Comparison of ENCODE assay signal across 9 mouse cellular contexts in the genomic region with DNA sequence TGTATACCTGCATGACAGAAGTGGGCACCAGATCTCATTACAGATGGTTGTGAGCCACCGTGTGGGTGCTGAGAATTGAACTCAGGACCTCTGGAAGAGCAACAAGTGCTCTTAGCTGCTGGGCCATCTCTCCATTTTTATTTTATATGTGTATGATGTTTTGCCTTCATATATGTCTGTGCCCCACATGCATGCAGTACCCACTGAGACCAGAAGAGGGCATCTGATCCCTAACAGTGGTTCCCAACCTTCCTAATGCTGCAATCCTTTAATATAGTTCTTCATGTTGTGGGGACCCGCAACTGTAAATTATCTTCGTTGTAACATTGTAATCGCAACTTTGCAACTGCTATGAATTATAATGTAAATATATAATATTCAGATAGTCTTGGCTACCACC. TPM values are rescaled to one million over a fixed set of nuclear protein-coding genes. Genes with fewer than 3 reads are reported as not detected.
DNase-seq lines count a peak whose midpoint lies in the region; TF ChIP-seq lines count a peak whose summit lies in the region.
"Had no signal": no experiment of that assay in that cellular context is flagged by ENCODE, and none has a peak within 500 bp of the region (broad histone marks: within the 10 kb centered on the region; RNA-seq: fewer than 3 reads in every experiment).

No protein-coding gene starts in this region.

- intact Hi-C loops in heart, adult 2 months (cut with DNase I), result no loop called here

- no peak for DNase-seq in heart, adult 2 months
- DNase-seq in heart, adult 8-10 months (ENCODE audit: low spot score), result no peak
- peak; percentile 62 to 83 for DNase-seq in spleen, postnatal 10 days (ENCODE audit: low spot score in 2 of 2)
- no peak for DNase-seq in spleen, adult 12 weeks (ENCODE audit: low spot score)
- peak; percentile 69 to 80 for DNase-seq in cerebellum, postnatal 36 days
- DNase-seq in kidney, postnatal 4 days, result peak; percentile 81 to 82
- peak; percentile 67 for DNase-seq in neural tube, embryonic 10.5 days (ENCODE audit: extremely low spot score, low spot score)
- DNase-seq in adipocyte (ENCODE audit: low spot score), result no peak

- 26% methylated on average over 4 of the region's 4 CpGs for WGBS in heart, adult 2 months

- peaks cover under 1% of the 10 kb centered on the region for H3K27me3 ChIP-seq in heart, adult 2 months (ENCODE audit: control insufficient read depth, insufficient read depth, low read length)

- no peak overlapping the region for H3K4me3 ChIP-seq in heart, adult 2 months
- H3K4me3 ChIP-seq: heart, embryonic 15.5 days had no signal

- H3K9ac ChIP-seq in heart, adult 2 months (ENCODE audit: low read depth, low read length), result no peak overlapping the region
- H3K9ac ChIP-seq: heart, embryonic 15.5 days had no signal

- no peaks in the 10 kb centered on the region for H3K4me1 ChIP-seq in heart, adult 2 months (ENCODE audit: control insufficient read depth, insufficient read depth, low read length)

- TF ChIP-seq POLR2A in heart, adult 2 months (IDR thresholded peaks at IDR 0.05; ENCODE audit: insufficient read depth, low read depth, low read length), result no peak

- H3K27ac ChIP-seq in heart, adult 2 months, result no peak overlapping the region
- H3K27ac ChIP-seq: heart, embryonic 15.5 days had no signal

- TF ChIP-seq CTCF in heart, adult 2 months (IDR thresholded peaks at IDR 0.05), result peak; percentile 94

- no peaks in the 10 kb centered on the region for H3K79me2 ChIP-seq in heart, adult 2 months (replicated peaks; ENCODE audit: control insufficient read depth, insufficient read depth, low read length)

- no peaks in the 10 kb centered on the region for H3K36me3 ChIP-seq in heart, adult 2 months (ENCODE audit: control insufficient read depth, insufficient read depth, low read length)
- H3K36me3 ChIP-seq: heart, embryonic 15.5 days had no signal

- TF ChIP-seq EP300 in heart, adult 2 months (IDR thresholded peaks at IDR 0.05; ENCODE audit: insufficient read depth, low read depth, low read length), result no peak

RNA-seq across cellular contexts. Expression of a gene that starts 2.3 kb away (rescaled TPM):
- total RNA-seq in heart, adult 2 months (2021), result 100 to 1,000 TPM; 114 to 136 TPM
- 273 and 340 TPM in 2 replicates for polyA plus RNA-seq in heart, adult 2 months (2012; rRNA removed)
- 100 to 1,000 TPM; 137 to 160 (median 149) TPM for total RNA-seq in heart, adult 8-10 months (2022)

RNA-seq across cellular contexts. Expression of a gene that starts 4.9 kb away (rescaled TPM):
- under 1 TPM in 1 of 2 experiments, not detected in 1; 0.21 TPM for total RNA-seq in heart, adult 2 months (2021)
- polyA plus RNA-seq in heart, adult 2 months (2012; rRNA removed), result 0.09 and 0.33 TPM in 2 replicates
- not detected for total RNA-seq in heart, adult 8-10 months (2022)

RNA-seq across cellular contexts. Expression of a gene that starts 13.1 kb away (rescaled TPM):
- 10 to 100 TPM; 25.1 to 30.8 TPM for total RNA-seq in heart, adult 2 months (2021)
- 43.3 and 51.5 TPM in 2 replicates for polyA plus RNA-seq in heart, adult 2 months (2012; rRNA removed)
- 10 to 100 TPM; 18.0 to 27.2 (median 24.3) TPM for total RNA-seq in heart, adult 8-10 months (2022)

RNA-seq across cellular contexts. Expression of a gene that starts 25.1 kb away (rescaled TPM):
- 1 to 10 TPM in 1 of 2 experiments, under 1 TPM in 1; 0.89 to 1.1 TPM for total RNA-seq in heart, adult 2 months (2021)
- polyA plus RNA-seq in heart, adult 2 months (2012; rRNA removed), result 0.94 and 1.1 TPM in 2 replicates
- 1 to 10 TPM; 1.2 to 9.8 (median 5.1) TPM for total RNA-seq in heart, adult 8-10 months (2022)

RNA-seq across cellular contexts. Expression of a gene that starts 56.6 kb away (rescaled TPM):
- total RNA-seq in heart, adult 2 months (2021), result 10 to 100 TPM; 59.9 to 66.0 TPM
- polyA plus RNA-seq in heart, adult 2 months (2012; rRNA removed), result 64.6 and 91.3 TPM in 2 replicates
- total RNA-seq in heart, adult 8-10 months (2022), result 10 to 100 TPM; 61.4 to 77.3 (median 68.1) TPM

Comparison
In these comparisons a context has a peak if more than half of its experiments do, and no peak if none do; other contexts are left out.
1. DNase-seq: peak in spleen, postnatal 10 days (2 of 2), cerebellum, postnatal 36 days (2 of 2), kidney, postnatal 4 days (2 of 2) and neural tube, embryonic 10.5 days (single experiment); none in heart, adult 2 months (0 of 2), heart, adult 8-10 months (single experiment), spleen, adult 12 weeks (single experiment) and adipocyte (single experiment).